Mouse (Mus musculus) forebrain, embryonic 16.5 days (tissue): ENCODE measurements around the gene Cd7. TPM values are rescaled to one million over a fixed set of nuclear protein-coding genes. Genes with fewer than 3 reads are reported as not detected.
A peak's percentile ranks its signal among the peaks of the same experiment; 100 is the strongest.

Experiments
- ATAC-seq: fragments of 200-750 bp; cut with Nextera tagmentation; 2 replicates; pipeline ENCODE4 v1.8.0; 2017; ENCODE audit warnings: mild to moderate bottlenecking, moderate library complexity
- H3K27ac ChIP-seq: fragments of 300-500 bp; sonication (generic); 2 replicates; pipeline ENCODE4 v1.5.1; 2014; ENCODE audit warnings: low read length, control low read depth
- H3K27me3 ChIP-seq: fragments of 300-500 bp; sonication (generic); replicated peaks from 2 replicates; pipeline ENCODE4 v1.6.1; 2014; ENCODE audit warnings: low read length; ENCODE audit not compliant: control insufficient read depth, insufficient read depth
- H3K36me3 ChIP-seq: fragments of 300-500 bp; sonication (generic); 2 replicates; pipeline ENCODE4 v1.6.1; 2014; ENCODE audit not compliant: control insufficient read depth, insufficient read depth
- H3K4me1 ChIP-seq: fragments of 300-500 bp; sonication (generic); replicated peaks from 2 replicates; pipeline ENCODE4 v1.6.1; 2014; ENCODE audit warnings: low read length; ENCODE audit not compliant: control insufficient read depth, insufficient read depth
- H3K4me2 ChIP-seq: fragments of 300-500 bp; sonication (generic); 2 replicates; pipeline ENCODE4 v1.6.1; 2014; ENCODE audit warnings: mild to moderate bottlenecking, low read length, control low read depth
- H3K4me3 ChIP-seq: fragments of 300-500 bp; sonication (generic); replicated peaks from 2 replicates; pipeline ENCODE4 v1.5.1; 2014; ENCODE audit warnings: mild to moderate bottlenecking, low read length, control low read depth
- H3K9ac ChIP-seq: fragments of 300-500 bp; sonication (generic); replicated peaks from 2 replicates; pipeline ENCODE4 v1.6.1; 2014; ENCODE audit warnings: low read depth, low read length, control low read depth
- H3K9me3 ChIP-seq: fragments of 300-500 bp; sonication (generic); 2 replicates; pipeline ENCODE4 v1.6.1; 2016; ENCODE audit warnings: low read length; ENCODE audit not compliant: control insufficient read depth
- WGBS: fragments of 180-500 bp; shearing (Covaris S2); extraction: QIAGEN DNeasy Blood & Tissue Kit; methylation state at CpG from one replicate; pipeline ENCODE4 v1.1.7; 2014; 5-methylcytosine and 5-hydroxymethylcytosine counted together
- polyA plus RNA-seq: library from polyadenylated mRNA; unstranded; fragments of >200 nt; fragmentation: Nextera tagmentation; extraction: Ambion mirVana; gene quantifications from 2 replicates; pipeline ENCODE4 v1.2.1, GENCODE M21; 2015

The Cd7 gene
- polyA plus RNA-seq, 1 experiment from 2014 or later: not detected

DNA sequence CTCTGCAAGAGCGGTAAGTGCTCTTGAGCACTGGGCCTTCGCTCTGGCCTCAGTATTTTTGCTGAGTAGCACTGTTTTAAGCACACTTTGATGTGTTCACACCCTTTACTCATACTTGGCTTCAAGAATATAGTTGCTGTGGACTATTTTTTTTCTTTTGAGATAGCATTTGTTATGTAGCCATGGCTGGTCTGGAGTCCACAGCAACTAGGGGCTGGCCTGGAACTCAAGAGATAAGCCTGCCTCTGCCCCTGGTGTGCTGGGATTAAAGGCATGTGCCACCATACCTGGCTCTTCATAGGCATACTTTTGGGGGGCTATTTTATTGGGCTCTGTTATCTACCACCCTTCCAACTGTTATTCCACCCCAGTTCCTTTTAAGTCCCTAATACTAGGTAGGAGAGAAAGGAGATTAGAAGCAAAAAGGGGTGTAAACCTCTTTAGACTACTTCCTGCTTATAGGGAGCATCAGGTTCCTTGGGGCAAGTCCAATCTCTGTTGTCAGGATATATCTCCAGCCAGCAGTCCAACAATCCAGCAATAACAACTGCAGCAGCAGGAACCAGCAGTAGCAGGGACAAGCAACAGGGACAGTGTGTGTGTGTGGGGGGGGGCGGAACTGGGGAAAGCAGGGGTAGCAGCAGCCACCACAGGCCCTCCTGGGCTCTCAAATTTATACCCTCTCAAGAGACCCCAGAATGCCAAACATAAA, 29.0 kb downstream of the Cd7 start:
- 95% methylated on average over 3 of the region's 3 CpGs for WGBS
- no peak for ATAC-seq

DNA sequence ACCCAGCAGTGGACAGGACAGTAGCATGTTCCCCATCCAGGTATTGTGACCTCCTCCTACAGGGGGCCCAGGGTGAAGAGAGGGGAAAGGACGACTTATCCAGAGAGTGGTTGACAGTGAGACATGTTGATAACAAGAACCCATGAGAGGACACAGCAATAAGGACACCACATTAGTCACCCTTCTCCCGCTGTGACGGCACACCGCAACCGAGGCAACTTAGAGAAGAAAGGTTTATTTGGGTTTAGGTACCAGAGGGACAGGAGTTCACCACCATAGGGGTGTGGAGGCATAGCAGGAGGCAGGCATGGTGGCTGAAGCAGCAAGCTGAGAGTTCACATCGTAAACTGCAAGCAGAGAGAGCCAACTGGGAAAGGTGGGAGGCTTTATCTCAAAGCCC, 33.0 kb downstream of the Cd7 start:
- H3K9ac ChIP-seq: no peak overlapping the region
- WGBS: 80% methylated on average over 6 of the region's 6 CpGs
- ATAC-seq: no peak
- no peaks in the 10 kb centered on the region for H3K9me3 ChIP-seq
- H3K36me3 ChIP-seq: no peaks in the 10 kb centered on the region
- H3K4me2 ChIP-seq: no peak overlapping the region
- no peak overlapping the region for H3K4me3 ChIP-seq
- no peaks in the 10 kb centered on the region for H3K27me3 ChIP-seq
- no peaks in the 10 kb centered on the region for H3K4me1 ChIP-seq
- no peak overlapping the region for H3K27ac ChIP-seq

More for the DNA sequence above, 29.0 kb downstream of the Cd7 start:
- H3K27me3 ChIP-seq: no peaks in the 10 kb centered on the region
- no peak overlapping the region for H3K4me2 ChIP-seq
- H3K27ac ChIP-seq: no peak overlapping the region
- H3K4me3 ChIP-seq: no peak overlapping the region
- no peaks in the 10 kb centered on the region for H3K36me3 ChIP-seq
- no peaks in the 10 kb centered on the region for H3K9me3 ChIP-seq
- peaks cover 5% of the 10 kb centered on the region for H3K4me1 ChIP-seq
- H3K9ac ChIP-seq: no peak overlapping the region

DNA sequence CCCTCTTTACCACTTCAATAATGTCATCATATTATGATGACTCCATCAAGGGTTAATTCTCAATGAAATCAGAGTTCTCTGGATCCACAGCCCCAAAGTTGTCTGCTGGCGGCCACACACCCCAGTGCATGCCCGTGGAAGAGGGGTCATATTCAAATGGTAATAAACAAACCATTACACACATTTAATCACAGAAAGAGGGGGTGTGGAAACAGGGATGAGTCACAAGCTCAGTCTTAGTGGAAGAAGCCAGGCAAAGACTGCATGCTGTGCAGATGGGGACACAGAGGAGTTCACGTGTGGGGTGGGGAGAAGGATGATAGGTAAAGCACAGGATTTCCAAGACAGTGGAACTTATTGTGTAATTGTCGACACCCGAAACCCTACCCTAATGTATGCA, 34.9 kb downstream of the Cd7 start:
- Histone ChIP-seq H3K27me3 (no peaks in the 10 kb centered on the region), H3K4me1 (no peaks in the 10 kb centered on the region), H3K9me3 (no peaks in the 10 kb centered on the region), H3K4me3 (no peak overlapping the region), H3K4me2 (no peak overlapping the region), H3K36me3 (no peaks in the 10 kb centered on the region), H3K9ac (no peak overlapping the region), H3K27ac (no peak overlapping the region)
- no peak for ATAC-seq
- WGBS: 54% methylated on average over 5 of the region's 5 CpGs

- H3K4me2 ChIP-seq: no peak overlapping the region
- no peaks in the 10 kb centered on the region for H3K4me1 ChIP-seq
- H3K9me3 ChIP-seq: no peaks in the 10 kb centered on the region
- H3K4me3 ChIP-seq: no peak overlapping the region
- WGBS: 61% methylated on average over 4 of the region's 4 CpGs
- no peaks in the 10 kb centered on the region for H3K36me3 ChIP-seq
- no peaks in the 10 kb centered on the region for H3K27me3 ChIP-seq
- no peak for ATAC-seq
- no peak overlapping the region for H3K9ac ChIP-seq
- no peak overlapping the region for H3K27ac ChIP-seq
Observed at GRCm38 (mm10) chr11:121001966-121002365, 37.3 kb downstream of the Cd7 start.

- Histone ChIP-seq H3K27me3 (no peaks in the 10 kb centered on the region), H3K4me2 (no peak overlapping the region), H3K9ac (no peak overlapping the region), H3K36me3 (no peaks in the 10 kb centered on the region), H3K27ac (no peak overlapping the region), H3K9me3 (no peaks in the 10 kb centered on the region), H3K4me3 (no peak overlapping the region), H3K4me1 (peaks cover 15% of the 10 kb centered on the region)
- WGBS: 89% methylated on average over 6 of the region's 6 CpGs
- ATAC-seq: no peak
Observed at GRCm38 (mm10) chr11:120994741-120995140, 44.5 kb downstream of the Cd7 start.

DNA sequence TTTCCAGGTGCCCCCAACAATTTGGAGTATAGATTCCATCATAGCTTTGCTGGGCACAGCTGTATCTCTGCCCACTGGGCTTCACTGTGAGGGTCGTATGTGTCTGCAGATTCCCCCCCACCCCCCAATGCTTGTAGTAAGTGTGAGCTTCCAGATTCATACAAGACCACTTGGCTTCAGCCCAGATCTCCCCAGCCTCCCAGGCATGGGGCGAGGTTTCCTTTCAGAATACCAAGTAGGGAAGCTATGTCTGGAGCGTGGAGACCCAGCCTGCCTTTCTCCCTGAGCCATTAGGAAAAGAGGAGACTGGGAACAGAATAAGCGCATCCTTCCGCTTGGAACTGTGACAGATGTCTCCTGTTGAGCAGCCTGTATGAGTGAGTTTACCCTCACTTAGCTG, 45.6 kb downstream of the Cd7 start:
- H3K36me3 ChIP-seq: no peaks in the 10 kb centered on the region
- H3K9me3 ChIP-seq: no peaks in the 10 kb centered on the region
- no peak for ATAC-seq
- no peak overlapping the region for H3K4me3 ChIP-seq
- peaks cover 26% of the 10 kb centered on the region for H3K4me1 ChIP-seq
- no peak overlapping the region for H3K4me2 ChIP-seq
- H3K27ac ChIP-seq: no peak overlapping the region
- 54% methylated on average over 5 of the region's 5 CpGs for WGBS
- H3K9ac ChIP-seq: no peak overlapping the region
- no peaks in the 10 kb centered on the region for H3K27me3 ChIP-seq

- ATAC-seq: no peak
- H3K36me3 ChIP-seq: no peaks in the 10 kb centered on the region
- no peaks in the 10 kb centered on the region for H3K9me3 ChIP-seq
- H3K27me3 ChIP-seq: no peaks in the 10 kb centered on the region
- WGBS: 97% methylated on average over 3 of the region's 3 CpGs
- H3K4me1 ChIP-seq: peaks cover 31% of the 10 kb centered on the region
- H3K4me3 ChIP-seq: no peak overlapping the region
- H3K4me2 ChIP-seq: no peak overlapping the region
- no peak overlapping the region for H3K9ac ChIP-seq
- no peak overlapping the region for H3K27ac ChIP-seq
Observed at GRCm38 (mm10) chr11:120993080-120993479, 46.1 kb downstream of the Cd7 start.

DNA sequence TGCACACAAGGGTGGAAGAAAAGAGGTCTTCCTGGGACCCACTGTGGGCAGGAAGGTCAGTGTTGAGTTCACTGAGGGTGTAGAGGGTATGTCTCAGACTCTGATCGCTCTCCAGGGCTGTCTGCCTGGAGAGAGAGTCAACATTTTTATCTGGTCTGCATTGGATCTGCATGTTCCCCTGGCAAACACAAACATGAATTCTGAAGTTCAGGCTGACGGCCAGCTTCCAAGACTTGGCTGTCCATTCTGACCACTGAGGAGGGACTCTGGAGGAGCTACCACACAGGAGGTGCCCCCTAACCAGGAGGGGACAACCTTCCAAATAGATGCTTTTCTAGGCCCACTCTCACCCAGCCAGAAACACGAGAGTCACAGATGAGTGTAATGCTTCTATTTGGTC, 47.4 kb downstream of the Cd7 start:
- H3K9ac ChIP-seq: peak overlapping the region; percentile 74
- WGBS: 73% methylated on average over 3 of the region's 3 CpGs
- peak overlapping the region; percentile 72 for H3K4me2 ChIP-seq
- ATAC-seq: peak; percentile 7; the same call in 1 of the 2 replicates
- H3K36me3 ChIP-seq: no peaks in the 10 kb centered on the region
- no peaks in the 10 kb centered on the region for H3K9me3 ChIP-seq
- peak overlapping the region; percentile 92 for H3K4me3 ChIP-seq
- H3K27ac ChIP-seq: peak overlapping the region; percentile 93; the same call in 1 of the 2 replicates
- peaks cover 38% of the 10 kb centered on the region for H3K4me1 ChIP-seq
- no peaks in the 10 kb centered on the region for H3K27me3 ChIP-seq

DNA sequence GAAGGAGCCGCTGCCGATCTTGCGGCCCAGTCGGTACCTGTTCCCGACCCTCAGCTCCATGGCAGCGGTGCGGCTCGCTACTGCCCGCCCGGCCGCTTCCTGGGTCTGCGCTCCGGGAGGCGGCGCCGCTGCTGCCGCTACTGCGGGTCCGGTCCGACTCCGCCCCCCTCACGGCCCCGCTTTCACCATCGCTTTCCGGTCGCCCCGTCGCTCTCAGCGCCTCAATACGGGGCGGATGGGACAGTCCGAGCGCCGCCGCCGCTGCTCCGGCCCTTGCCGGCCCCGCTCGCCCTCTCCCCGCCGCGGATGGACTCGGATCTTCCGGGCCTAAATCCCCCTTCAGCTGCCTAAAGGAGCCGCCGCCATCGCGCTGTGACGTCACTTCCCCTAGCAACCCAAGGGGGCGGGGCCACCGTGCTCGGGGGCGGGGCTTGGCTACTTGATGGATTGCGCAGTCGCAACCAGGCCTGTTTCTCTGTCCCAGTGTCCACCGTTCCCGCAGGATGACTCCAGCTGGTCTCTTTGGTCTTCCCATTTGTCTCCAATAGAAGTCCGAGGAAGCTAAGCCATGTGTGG, 48.2 kb downstream of the Cd7 start, which contains the start of gene Csnk1d:
Csnk1d (minus strand) TSS at position 380 of the 576 bp plus-strand sequence.
- Histone ChIP-seq H3K27me3 (no peaks in the 10 kb centered on the region), H3K4me3 (peak within 1 kb of the TSS; percentile 92), H3K4me2 (peak within 1 kb of the TSS; percentile 97), H3K9me3 (no peaks in the 10 kb centered on the region), H3K27ac (peak within 1 kb of the TSS; percentile 93), H3K9ac (peak within 1 kb of the TSS; percentile 100), H3K4me1 (peaks cover 38% of the 10 kb centered on the region), H3K36me3 (0 out of 2 replicates have a peak, but pooled peaks cover under 1% of the 10 kb centered on the region)
- WGBS: under 1% methylated on average over 59 of the region's 59 CpGs
- peak; percentile 92 for ATAC-seq
